Mouse (Mus musculus): Measurements from ENCODE around the gene Chst4. TPM values are rescaled to one million over a fixed set of nuclear protein-coding genes. Genes with fewer than 3 reads are reported as not detected.

The Chst4 gene
- polyA plus RNA-seq, 1 experiment from 2014 or later, result not detected

DNA sequence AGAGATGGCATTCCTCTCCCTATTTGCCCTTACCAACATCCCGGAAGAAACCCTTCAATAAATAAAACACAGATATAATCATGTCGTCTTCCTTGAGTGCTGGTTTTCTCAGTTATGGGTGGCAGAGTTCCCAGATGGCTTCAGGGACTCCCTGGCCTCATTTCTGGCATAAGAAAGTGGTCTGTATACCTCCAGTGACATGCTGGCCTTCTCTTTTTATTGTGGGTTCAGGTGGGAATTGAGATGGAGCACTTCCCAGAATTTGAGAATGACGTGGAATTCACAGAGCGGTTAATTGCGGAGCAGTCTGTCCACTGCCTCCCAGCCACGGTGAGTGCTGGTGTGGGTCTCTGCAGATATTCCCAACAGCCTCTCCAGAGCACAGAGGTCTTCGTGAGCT lies 41.5 kb downstream of the Chst4 start:
- no peak overlapping the region for H3K4me3 ChIP-seq
- no peaks in the 10 kb centered on the region for H3K9me3 ChIP-seq
- WGBS, result 86% methylated on average over 7 of the region's 7 CpGs
- DNase-seq (ENCODE audit: extremely low spot score, low spot score), result no peak
- no peaks in the 10 kb centered on the region for H3K36me3 ChIP-seq (replicated peaks)
- H3K27ac ChIP-seq, result no peak overlapping the region
- H3K27me3 ChIP-seq (ENCODE audit: poor library complexity, severe bottlenecking), result no peaks in the 10 kb centered on the region
- no peaks in the 10 kb centered on the region for H3K4me1 ChIP-seq

DNA sequence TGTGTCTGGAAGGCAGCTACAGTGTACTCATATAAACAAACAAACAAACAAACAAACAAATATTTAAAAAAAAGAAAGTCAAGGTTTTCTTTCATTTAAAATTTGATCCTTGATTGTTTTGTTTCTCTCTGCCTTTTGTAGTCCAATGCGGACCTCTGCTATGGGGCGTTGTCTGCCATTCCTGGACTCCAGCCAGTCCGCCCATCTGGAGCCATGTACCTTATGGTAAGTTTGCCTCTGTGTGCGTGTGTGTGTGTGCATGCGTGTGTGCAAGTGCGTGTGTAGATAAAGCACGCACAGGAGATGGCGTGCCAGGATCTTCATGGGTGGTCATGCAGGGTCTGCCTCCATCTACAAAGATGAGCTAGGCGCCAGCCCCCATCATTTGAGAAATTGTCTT lies 42.2 kb downstream of the Chst4 start:
- Histone ChIP-seq H3K27ac (no peak overlapping the region), H3K36me3 (replicated peaks) (no peaks in the 10 kb centered on the region), H3K4me1 (no peaks in the 10 kb centered on the region), H3K4me3 (no peak overlapping the region), H3K9me3 (no peaks in the 10 kb centered on the region), H3K27me3 (ENCODE audit: poor library complexity, severe bottlenecking) (no peaks in the 10 kb centered on the region)
- DNase-seq (ENCODE audit: extremely low spot score, low spot score), result no peak
- 94% methylated on average over 9 of the region's 9 CpGs for WGBS

DNA sequence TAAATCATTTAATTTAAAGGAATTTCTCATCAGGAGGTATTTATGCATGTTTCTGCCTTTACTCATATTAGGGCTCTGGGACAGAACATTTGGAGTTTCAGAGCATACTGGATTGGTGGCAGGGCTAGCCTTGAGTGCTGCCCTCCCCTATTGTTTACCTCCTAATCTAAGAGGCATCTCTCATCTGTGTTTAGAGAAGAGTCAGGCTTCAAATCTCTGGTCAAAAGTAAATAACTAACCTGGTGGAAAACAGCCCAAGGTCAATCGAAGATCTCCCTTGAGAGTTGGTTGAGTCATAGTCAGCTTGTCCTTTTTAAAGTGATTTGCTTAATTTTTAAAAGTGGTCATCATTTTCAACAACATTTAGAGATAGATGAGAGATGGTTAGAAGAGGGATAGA lies 46.6 kb downstream of the Chst4 start:
- H3K27ac ChIP-seq, result no peak overlapping the region
- no peaks in the 10 kb centered on the region for H3K9me3 ChIP-seq
- no peaks in the 10 kb centered on the region for H3K4me1 ChIP-seq
- WGBS, result 84% methylated on average over 1 of the region's 1 CpGs
- H3K27me3 ChIP-seq (ENCODE audit: poor library complexity, severe bottlenecking), result no peaks in the 10 kb centered on the region
- DNase-seq (ENCODE audit: extremely low spot score, low spot score), result no peak
- H3K36me3 ChIP-seq (replicated peaks), result no peaks in the 10 kb centered on the region
- no peak overlapping the region for H3K4me3 ChIP-seq

DNA sequence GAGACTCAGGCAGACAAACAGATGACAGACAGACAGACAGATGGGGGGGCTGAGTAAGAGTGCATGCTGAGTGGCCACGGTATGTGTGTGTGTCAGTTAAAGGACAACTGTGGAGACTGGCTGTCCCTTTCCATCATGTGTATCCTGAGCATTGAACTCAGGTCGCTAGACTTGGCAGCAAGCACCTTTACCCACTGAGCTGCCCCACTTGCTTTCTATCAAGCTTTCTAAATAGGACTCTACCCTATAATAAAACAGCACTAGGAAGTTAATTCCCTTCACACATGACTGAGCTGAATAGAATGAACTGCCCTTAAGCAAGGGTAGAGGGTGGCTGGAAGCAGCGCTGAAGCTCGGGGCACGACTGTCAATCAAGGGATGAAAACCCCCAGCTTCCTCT lies 47.4 kb downstream of the Chst4 start:
- no peaks in the 10 kb centered on the region for H3K9me3 ChIP-seq
- 74% methylated on average over 5 of the region's 5 CpGs for WGBS

DNA sequence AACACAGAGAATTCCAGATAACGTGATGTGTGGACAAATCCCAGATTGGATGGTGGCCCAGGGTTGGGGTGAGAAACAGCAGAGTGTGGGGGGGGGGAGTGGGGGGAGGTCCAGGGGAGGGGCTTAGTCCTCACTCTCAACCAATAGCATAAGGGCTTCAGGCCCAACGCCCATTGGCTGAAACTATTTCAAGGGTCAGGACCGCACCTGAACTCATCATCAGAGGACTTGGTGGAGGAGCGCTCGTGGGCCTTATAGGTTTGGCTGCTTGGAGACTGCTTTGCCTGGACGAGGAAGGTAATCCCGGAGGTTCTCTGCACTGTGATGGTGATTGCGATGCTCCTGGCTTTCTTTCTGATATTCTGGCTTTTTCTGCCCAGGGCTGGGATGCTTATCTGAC lies 49.3 kb downstream of the Chst4 start, which contains the start of gene Tat:
Tat (plus strand) TSS at position 214 of the 400 bp plus-strand sequence.
- Histone ChIP-seq H3K36me3 (replicated peaks) (no peaks in the 10 kb centered on the region), H3K4me1 (no peaks in the 10 kb centered on the region), H3K27ac (no peak within 1 kb of the TSS), H3K27me3 (ENCODE audit: poor library complexity, severe bottlenecking) (no peaks in the 10 kb centered on the region), H3K9me3 (no peaks in the 10 kb centered on the region), H3K4me3 (no peak within 1 kb of the TSS)
- no peak for DNase-seq (ENCODE audit: extremely low spot score, low spot score)
- WGBS, result 88% methylated on average over 8 of the region's 8 CpGs

More for the DNA sequence above, 47.4 kb downstream of the Chst4 start:
- H3K36me3 ChIP-seq (replicated peaks), result no peaks in the 10 kb centered on the region
- no peaks in the 10 kb centered on the region for H3K4me1 ChIP-seq
- no peak for DNase-seq (ENCODE audit: extremely low spot score, low spot score)
- H3K27me3 ChIP-seq (ENCODE audit: poor library complexity, severe bottlenecking), result no peaks in the 10 kb centered on the region
- H3K27ac ChIP-seq, result no peak overlapping the region
- no peak overlapping the region for H3K4me3 ChIP-seq

DNA sequence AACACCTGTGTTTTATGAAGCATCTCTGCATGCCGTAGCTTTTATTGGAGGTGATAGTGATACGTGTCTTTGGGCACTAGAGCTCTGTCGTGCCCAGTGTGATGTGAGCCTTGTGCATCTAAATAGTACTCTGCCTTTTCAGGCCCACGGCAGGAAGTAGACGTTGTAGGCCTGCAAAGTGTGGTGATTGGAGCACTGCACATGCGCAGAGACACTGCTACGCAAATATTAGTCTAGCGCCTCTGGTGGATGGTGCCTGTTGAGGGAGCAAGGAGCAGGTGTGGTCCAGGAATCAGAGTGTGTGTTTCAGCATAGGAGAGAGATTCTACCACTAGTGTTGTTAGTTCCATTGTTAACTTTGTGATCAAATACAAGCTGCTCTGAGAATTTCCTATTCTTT lies 50.4 kb downstream of the Chst4 start:
- no peak for DNase-seq (ENCODE audit: extremely low spot score, low spot score)
- no peaks in the 10 kb centered on the region for H3K36me3 ChIP-seq (replicated peaks)
- 92% methylated on average over 8 of the region's 8 CpGs for WGBS
- no peaks in the 10 kb centered on the region for H3K27me3 ChIP-seq (ENCODE audit: poor library complexity, severe bottlenecking)
- no peak overlapping the region for H3K4me3 ChIP-seq
- H3K27ac ChIP-seq, result no peak overlapping the region
- no peaks in the 10 kb centered on the region for H3K4me1 ChIP-seq
- H3K9me3 ChIP-seq, result no peaks in the 10 kb centered on the region

DNA sequence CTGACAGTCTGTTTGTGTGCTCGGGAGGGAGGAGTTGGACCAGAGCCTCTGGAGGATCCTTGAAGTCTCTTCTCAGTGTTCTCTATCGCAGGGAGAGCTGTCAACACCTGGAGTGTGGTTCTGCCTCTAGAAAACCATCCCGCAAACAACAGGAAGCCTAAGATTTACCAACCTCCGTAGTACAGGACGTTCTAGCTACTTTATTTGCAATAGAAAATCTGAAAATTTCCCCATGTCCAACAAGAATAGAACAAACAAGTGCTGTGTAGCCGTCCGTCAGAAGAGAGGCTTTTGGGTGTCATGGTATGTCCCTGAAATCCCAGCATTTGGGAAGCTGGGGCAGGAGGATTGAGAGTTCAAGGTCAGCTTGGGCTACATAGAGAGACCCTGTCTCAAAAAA lies 51.8 kb downstream of the Chst4 start:
- H3K4me3 ChIP-seq, result no peak overlapping the region
- no peaks in the 10 kb centered on the region for H3K27me3 ChIP-seq (ENCODE audit: poor library complexity, severe bottlenecking)
- no peak overlapping the region for H3K27ac ChIP-seq
- H3K4me1 ChIP-seq, result no peaks in the 10 kb centered on the region
- H3K9me3 ChIP-seq, result no peaks in the 10 kb centered on the region
- 89% methylated on average over 7 of the region's 7 CpGs for WGBS
- no peaks in the 10 kb centered on the region for H3K36me3 ChIP-seq (replicated peaks)
- DNase-seq (ENCODE audit: extremely low spot score, low spot score), result no peak

DNA sequence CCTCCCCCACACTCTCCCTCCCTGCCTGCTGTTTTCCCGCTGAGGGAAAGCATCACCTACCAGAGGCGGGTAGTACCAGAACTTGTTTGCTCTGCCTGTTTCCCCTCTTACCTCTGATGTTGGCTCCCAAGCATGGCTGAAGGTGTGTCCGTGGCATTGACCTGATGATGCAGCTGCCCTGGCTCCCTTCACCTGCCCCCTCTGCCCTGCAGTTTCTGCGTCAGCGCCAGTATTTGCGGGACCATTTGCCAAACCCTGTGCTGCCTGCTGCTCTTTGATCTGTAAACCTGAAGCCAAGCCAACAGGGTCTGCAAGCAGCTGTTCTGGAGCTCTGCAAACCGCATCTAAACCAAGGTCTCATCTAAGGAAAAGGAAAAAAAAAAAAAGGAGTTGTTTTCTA lies 53.2 kb downstream of the Chst4 start:
- H3K4me1 ChIP-seq, result no peaks in the 10 kb centered on the region
- no peak overlapping the region for H3K27ac ChIP-seq
- no peaks in the 10 kb centered on the region for H3K36me3 ChIP-seq (replicated peaks)
- WGBS, result 86% methylated on average over 7 of the region's 7 CpGs
- no peaks in the 10 kb centered on the region for H3K9me3 ChIP-seq
- H3K27me3 ChIP-seq (ENCODE audit: poor library complexity, severe bottlenecking), result no peaks in the 10 kb centered on the region
- H3K4me3 ChIP-seq, result no peak overlapping the region
- DNase-seq (ENCODE audit: extremely low spot score, low spot score), result no peak

DNA sequence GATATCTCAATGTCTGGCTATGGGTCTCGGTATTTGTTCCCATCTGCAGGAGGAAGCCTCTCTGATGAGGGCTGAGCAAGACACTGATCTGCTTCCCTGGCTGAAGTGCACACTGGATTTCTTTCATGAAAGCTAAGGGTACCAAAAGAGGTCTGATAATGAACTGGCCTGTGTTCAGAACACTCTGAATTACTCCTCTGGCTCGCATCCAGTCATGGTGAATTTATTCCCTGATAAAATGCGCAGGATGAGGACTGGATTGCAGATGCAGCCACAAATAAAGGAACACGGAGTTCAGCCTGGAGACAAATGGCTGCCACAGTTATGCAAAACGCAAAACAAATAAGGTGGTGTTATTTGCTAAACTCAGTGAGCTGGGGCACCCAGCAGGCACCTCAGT lies 55.6 kb downstream of the Chst4 start:
- H3K36me3 ChIP-seq (replicated peaks), result no peaks in the 10 kb centered on the region
- WGBS, result 60% methylated on average over 5 of the region's 5 CpGs
- no peaks in the 10 kb centered on the region for H3K4me1 ChIP-seq
- H3K4me3 ChIP-seq, result no peak overlapping the region
- no peak overlapping the region for H3K27ac ChIP-seq
- no peaks in the 10 kb centered on the region for H3K9me3 ChIP-seq
- DNase-seq (ENCODE audit: extremely low spot score, low spot score), result no peak
- no peaks in the 10 kb centered on the region for H3K27me3 ChIP-seq (ENCODE audit: poor library complexity, severe bottlenecking)

DNA sequence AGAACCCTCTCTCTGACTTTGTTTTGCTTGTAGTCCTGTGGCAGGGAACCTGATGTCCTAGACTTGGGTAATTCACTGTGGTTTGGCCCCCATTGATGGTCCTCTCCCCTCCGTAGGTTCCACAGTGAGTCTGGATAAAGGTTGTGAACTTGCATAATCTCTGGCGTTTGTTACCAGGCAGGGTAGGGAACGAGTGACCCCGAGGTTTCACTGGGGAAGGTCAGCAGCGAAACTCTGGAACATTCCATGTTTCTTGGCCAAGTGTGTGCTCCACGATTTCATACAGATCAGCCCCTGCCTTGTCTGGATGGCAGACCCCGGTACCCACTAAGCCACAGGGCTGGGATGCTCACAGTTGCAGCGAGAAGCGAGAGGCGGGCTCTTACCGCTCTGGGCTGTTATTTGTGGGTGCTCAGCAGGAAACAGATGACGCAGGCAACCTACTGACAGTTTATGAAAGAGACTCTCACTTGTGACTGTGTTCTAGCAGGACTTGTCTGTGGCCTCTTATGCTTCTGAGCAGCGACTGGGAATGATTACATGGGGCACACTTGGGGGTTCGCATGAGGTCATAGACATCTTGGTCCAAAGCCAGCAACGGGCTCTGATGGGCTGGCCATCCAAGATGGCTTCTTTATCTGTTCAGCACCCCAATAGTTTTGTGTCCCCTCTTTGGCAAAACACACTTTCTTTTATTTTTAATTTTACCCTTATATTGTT lies 57.0 kb downstream of the Chst4 start:
- Histone ChIP-seq H3K4me1 (no peaks in the 10 kb centered on the region), H3K36me3 (replicated peaks) (no peaks in the 10 kb centered on the region)
- WGBS, result 84% methylated on average over 15 of the region's 15 CpGs

DNA sequence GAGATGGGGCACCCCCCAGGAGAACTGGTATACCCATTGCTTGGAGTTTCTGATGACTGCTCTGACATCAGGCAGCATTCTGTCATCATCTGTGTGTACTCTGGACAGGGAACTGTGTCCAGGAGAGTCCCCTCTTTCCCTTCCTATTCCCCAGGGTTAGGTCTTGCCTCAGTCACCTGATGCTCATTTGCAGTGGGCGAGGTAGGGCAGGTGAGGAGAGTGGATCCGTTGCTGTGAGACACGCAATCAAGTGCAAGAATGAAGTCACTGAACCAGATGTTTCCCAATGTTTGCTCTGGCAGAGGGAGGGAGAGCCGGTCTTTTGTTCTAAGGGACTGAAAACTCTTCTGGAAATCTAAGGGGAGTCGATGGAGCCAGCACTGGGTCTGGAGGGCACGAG lies 60.2 kb downstream of the Chst4 start:
- H3K27me3 ChIP-seq (ENCODE audit: poor library complexity, severe bottlenecking), result no peaks in the 10 kb centered on the region
- DNase-seq (ENCODE audit: extremely low spot score, low spot score), result no peak
- 86% methylated on average over 6 of the region's 6 CpGs for WGBS
- H3K36me3 ChIP-seq (replicated peaks), result no peaks in the 10 kb centered on the region
- H3K4me3 ChIP-seq, result no peak overlapping the region
- H3K4me1 ChIP-seq, result no peaks in the 10 kb centered on the region
- peaks cover 18% of the 10 kb centered on the region; the same call in 1 of the 2 replicates for H3K9me3 ChIP-seq
- H3K27ac ChIP-seq, result no peak overlapping the region

More for the DNA sequence above, 57.0 kb downstream of the Chst4 start:
- Histone ChIP-seq H3K27me3 (ENCODE audit: poor library complexity, severe bottlenecking) (no peaks in the 10 kb centered on the region), H3K9me3 (no peaks in the 10 kb centered on the region), H3K27ac (no peak overlapping the region), H3K4me3 (no peak overlapping the region)
- no peak for DNase-seq (ENCODE audit: extremely low spot score, low spot score)
